Mouse (Mus musculus) layer of hippocampus, postnatal 25 days (tissue): ENCODE results near the gene Fitm2. TPM values are rescaled to one million over a fixed set of nuclear protein-coding genes. Genes with fewer than 3 reads are reported as not detected.
"Not testable (repeated sequence)": the region's sequence is repeated elsewhere in the genome, so short reads cannot be mapped to it uniquely, and the experiment has no call there.

Experiments used
- DNase-seq, 2 experiments: peaks; one replicate each; pipeline ENCODE4 v3.0.0; 2022; ENCODE audit warnings: mixed read lengths in 2 of 2, low spot score in 1 of 2; ENCODE audit errors: extremely low spot score in 1 of 2
- total RNA-seq, 2 experiments: library from RNA; stranded (reverse); gene quantifications; 2 replicates each; pipeline ENCODE4 v1.2.3; 2021

Fitm2 gene
- total RNA-seq, 2 experiments from 2014 or later: 17.6 to 20.8 TPM

DNA sequence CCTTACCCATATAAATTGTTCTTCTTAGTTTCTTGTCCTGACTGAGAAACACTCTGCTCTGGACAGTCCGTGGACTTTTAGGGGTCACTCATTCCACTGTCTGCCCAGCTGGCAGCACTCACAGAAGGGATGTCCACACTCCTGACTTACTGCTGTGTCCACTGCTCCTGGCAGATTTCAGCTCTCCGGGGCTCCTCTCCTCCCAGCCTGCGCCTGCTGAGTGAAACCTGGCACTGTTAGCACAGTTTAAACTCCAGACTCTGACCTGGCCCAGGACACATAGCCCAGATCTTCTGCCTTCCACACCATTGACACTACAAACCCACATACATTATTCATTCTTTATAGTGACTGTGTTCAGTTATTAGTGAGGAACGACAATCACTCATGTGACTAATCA, 8.4 kb downstream of the Fitm2 start:
- no peak for DNase-seq

DNA sequence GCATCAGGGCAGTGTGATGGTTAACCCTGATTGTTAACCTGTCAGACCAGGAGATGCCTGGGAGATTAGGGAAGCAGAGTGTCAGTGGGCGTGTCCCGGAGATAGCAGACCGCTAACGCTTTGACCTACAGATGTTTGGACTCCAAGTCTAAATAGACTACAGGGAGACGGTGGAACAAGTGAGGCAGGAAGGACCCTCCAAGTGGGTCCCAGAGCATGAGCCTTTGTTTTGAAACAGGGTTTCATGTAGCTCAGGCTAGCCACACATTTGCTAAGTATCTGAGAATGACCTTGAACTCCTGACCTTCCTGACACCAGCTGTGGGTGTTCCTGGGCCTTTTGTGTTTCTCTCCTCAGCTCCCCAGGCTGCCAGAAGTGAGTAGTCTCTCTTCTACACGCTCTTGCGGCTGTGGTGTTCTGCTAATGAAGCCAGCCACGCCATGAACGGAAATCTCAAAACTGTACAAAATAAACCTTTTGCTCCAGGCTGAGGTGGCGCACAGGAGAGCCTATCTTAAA, 9.1 kb downstream of the Fitm2 start:
- DNase-seq: no peak

DNA sequence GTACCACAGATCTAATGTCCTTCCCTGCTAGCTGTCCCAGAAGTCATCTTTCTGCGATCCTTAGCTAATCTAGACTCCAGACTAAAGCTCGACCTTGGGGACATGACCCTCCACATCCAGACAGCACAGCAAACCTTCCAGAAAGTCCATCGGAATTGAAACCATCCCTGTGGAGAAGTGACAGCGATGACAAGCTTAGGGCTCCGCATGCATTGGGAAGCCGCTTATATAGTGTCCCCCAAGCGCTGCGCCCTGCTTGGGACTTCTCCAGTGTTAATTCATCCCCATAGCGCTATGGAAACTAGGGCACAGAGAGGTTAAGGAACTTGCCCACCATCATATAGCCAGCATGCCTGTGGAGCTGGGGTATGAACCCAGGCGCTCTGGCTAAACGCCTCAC, 9.6 kb downstream of the Fitm2 start:
- DNase-seq: no peak

DNA sequence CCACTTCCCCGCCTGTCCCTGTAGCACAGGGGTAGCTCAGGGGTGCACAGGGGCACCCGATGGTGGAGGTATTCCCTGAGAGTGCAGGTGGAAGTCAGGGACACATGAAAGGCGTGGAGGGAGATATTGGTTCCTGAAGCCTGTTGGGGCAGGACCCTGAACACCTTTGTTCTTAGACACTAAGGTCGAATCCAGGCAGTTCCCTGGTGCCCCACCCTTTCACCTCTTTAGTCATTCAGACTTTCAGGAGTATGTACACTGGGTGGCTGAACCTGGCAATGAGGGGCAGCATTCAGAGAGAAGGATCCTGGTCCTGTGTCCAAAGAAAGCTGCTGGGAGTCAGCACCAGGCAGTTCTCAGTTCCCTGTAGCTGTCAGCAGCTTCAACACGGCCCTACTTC, 10.0 kb downstream of the Fitm2 start:
- DNase-seq: no peak

DNA sequence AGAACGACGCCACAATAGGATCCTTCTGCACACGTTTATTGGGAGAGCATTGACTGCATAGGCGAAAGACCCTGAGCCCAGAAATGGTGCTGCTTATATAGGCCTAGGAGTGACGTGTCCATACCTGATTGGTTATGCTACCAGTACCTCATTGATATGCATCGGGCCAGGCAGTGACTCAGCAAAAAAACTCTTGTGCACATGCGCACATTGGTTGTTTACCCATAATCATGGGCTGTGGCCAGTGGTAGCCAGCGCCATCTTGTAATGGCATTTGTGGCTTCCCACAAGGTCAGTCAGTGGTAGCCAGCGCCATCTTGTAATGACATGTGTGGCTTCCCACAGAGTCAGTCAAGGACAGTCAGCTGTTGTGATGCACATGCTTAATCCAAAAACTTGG, 11.1 kb downstream of the Fitm2 start:
- DNase-seq: not testable (repeated sequence)

DNA sequence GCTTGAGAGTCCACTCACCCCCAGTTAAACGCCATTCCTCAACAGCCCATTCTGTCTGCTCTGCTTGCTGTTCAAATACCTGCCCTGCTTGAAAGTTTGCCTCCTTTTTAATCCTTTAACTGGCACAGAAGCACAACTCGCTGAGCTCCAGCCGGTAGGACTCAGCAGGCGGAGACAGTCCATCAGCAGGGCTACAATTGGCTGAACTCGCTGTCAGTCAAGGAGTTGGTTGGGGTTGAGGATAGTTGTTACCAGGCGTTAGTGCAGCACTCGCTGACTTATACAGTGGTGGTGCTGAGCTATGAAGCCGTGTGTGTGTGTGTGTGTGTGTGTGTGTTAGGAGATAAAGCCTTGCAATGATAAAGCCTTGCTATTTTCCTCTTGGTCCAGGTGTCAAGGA, 11.8 kb downstream of the Fitm2 start:
- DNase-seq: no peak

DNA sequence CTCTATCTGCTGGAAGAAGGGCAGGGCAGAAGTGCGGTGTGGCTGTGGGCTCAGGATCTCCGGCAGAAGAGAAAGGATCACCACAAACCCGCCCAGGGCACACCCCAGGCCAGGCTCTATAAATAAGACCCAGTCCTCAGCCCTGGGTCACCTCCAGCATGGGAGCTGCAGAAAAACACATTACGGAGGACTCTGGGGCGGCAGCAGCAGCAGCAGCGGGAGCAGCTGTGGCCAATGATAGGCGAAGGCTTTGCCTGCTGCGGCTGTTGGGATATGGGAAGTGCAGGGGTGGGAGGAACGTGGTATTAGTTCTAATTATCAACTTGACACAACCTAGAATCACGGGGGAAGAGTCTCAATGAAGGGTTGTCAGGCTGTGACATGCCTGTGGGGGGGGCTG, 13.0 kb downstream of the Fitm2 start:
- no peak for DNase-seq

DNA sequence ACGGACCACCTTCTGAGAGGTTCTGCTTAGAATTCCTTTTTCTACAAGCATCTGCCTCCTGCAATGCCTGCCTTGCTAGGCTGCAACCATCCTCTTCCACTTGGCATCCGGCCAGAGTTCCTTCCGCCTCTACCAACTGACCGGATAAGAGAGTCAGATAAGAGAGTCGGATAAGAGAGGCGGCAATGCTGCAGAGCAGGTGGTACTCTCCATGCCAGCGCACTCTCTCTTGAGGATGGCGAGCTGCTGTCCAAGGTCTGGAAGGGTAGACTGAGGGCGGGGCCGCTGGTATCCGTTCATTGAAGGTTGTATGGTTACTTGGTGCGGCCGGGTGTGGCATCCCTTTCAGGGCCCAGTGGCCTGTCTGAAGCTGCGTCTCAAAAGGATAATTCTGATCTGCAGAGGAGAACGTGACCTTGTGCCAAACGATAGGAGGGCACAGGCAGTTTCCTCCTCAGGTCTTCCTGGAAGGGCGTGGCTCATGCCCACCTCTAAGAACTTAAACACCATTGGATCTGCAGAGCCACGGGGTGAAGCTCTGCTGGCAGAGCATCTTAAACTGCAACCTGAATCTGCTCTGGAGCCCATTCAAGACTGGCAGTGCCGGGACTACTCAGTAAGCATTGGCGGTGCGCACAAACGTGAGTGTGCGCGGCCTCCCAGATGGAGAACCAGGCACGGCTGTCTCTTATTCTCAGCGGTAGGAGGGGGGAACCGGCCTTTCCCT, 13.7 kb downstream of the Fitm2 start:
- DNase-seq: no peak

DNA sequence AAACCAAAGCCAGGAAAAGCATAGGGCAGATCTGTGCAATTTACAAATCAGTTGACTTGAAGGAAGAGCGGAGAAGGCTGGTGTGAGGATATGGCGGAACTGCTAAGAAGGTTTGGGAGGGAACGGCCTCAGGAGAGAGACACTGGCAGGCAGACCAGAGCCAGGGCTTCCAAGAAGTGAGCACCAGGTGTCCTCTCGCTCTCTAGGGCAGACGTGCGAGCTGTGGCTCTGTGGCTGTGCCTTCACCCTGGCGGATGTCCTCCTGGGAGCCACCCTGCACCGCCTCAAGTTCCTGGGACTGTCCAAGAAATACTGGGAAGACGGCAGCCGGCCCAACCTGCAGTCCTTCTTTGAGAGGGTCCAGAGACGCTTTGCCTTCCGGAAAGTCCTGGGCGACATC, 19.1 kb downstream of the Fitm2 start:
- no peak for DNase-seq

DNA sequence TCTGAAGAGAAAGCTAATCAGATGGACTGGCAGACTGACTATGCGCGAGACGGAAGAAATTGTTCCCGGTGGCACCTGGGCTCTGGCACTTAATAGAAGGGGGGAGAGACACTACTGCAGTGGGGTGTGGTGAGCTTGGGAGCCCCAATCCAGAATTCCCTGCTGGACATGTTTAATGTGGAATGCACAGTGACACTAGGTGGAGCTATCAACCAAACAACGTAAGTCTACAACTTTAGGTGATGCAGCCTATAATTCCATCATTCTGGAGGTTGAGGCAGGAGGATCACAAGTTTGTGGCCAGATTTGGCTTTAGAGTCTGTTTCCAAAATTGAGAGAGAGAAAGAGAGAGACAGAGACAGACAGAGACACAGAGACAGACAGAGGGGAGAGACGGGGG, 19.7 kb downstream of the Fitm2 start:
- no peak for DNase-seq

DNA sequence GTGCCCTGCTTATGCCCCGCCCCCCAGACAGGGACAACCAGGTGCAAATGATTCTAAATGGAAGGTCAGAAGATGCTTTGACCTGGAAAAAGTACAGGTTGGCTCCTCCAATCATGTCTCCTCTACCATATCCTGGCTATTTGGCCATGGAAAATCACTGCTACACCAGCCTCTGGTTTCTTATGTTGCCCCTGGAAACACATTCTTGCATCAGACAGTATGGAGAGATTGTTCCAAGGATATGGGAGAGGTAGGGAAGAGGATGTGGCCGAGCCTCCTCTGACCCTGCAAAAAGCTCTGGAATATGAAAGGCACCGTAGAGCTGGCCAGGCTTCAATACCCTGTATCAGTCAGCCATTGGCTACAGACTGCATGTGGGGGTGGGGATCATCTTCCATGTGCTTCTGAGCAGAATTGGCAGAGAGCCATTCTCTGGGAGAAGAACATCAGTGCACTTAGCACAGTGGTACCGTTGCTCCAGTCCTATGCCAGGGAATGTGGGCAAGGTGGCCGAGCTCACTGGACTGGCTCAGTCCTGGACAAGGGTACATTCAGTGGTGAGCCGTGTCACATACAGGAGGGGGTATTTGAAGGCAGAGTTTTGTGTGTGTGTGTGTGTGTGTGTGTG, 21.6 kb downstream of the Fitm2 start:
- peak; percentile 31 to 32 for DNase-seq

DNA sequence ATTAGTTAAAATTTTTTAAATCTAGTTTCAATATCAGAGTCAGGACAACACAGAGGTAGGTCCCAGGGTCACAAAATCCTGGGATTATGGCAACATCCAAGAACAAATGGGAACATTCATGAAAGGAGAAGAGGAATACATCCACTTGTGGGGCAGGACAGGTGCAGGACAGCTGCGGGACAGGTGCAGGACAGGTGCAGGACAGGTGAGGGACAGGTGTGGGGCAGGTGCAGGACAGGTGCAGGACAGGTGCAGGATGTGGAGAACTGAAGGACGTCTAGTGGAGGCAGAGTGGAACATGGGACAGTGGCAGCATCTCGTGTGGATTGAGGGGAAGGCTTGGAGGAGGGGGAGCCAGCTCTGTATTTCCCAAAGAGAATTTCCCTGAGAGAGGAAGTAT, 23.2 kb downstream of the Fitm2 start:
- no peak for DNase-seq

DNA sequence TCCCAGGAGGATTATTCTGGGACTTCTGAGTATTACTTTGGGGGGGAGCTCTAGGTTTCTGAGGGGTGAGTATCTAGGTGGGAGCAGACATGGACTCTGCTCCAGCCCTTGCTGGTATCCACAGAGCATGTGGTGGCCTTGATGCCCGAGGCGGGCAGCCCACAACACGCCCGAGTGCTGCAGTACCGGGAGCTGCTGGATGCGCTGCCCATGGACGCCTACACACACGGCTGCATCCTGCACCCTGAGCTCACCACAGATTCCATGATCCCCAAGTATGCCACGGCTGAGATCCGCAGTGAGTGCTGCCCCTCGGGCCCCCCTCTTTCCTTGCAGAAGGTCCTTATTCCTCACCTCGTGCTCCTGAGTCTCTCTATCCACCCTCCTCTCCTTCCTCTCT, 25.1 kb downstream of the Fitm2 start:
- no peak for DNase-seq

DNA sequence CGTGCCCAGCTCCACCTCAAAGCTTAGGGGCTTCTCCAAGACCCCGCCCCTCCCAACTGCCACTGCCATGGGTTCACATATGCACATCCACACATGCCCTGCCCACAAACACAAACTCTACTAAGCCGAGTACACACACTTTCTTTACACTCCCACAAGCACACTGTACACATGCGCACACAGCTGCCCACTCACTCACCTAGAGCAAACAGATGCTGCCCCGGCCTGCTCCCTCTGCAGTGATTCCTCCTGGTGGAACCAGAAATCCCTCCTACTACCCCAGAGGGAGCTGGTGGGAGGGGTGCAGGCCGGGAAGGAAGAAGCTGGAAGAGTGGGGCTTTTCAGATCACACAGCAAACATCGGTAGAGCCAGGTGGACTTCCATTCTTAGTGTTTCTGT, 28.4 kb downstream of the Fitm2 start:
- DNase-seq: no peak

DNA sequence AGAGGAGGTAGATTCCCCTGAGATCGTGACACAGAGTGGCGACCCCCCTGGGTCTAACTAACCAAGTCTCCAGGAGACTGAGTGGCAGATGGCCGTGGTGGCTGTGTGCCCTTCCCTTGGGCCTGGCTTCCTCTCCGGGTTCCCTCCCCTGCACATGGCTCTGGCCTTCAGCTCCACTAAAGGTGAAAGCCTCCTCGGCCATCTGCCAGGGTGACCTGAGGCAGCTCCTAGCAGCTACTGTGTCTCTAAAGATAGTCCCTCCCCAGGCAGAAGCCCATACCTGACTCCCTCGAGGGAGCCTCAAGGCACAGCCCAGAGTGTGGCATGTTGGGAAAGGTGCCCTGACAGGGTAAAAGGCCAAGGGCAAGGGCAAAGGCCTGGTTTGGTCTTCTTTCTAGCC, 28.9 kb downstream of the Fitm2 start:
- DNase-seq: no peak

DNA sequence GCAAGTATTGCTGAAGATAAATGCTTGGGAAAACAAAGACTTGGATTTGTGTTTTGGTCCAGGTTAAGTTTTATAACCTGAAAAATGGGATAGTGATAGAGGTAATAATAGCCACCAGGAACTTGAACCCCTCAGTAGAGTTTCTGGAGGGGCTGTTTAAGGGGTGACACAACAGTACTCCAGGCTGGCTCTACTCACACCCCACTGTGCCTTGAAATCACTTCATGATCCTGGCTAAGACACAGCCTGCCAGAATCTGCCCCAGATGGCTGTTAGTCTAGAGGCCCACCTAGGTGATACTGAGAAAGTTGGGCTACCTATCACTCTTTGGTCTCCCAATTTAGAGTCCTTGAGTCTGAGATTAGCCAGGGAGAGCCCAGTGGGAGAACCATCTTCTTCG, 32.9 kb downstream of the Fitm2 start:
- DNase-seq: no peak

DNA sequence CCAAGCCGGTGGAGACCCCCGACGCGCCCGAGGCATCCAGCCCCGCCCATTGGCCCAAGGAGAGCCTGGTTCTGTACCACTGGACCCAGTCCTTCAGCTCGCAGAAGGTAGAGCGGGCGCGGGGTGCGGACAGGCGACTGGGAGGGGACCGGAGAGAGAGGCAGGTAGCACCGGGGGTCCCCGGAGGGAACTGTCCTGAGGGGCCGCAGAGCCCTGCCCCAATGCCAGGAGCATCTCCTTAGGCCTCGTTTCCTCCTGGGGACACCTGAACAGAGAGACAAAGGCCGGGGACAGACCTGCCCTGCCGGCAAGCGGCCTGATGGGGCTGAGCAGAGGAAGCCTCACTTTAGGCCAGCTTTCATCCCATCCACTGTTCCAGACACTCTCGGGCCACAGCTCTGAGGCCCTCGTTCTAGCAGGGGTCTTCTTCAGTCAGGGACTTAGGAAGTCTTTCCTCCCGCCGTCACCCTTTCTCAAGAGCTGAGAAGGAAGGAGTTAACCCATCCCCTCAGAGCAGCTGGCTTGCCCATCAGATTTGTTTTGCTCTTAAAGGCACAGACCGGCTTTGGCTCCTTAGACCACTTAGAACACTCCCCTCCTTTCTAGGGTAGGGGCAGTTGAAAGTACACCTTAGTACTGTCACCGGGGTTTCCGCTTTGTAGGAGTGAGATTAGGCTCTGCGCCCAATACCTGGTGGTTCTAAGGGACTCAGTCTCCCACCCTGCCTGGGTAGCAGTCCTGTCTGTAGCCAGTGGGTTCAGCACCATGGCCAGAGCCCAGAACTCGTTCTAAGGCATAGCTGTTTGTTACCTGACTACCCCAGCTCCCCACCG, 33.6 kb downstream of the Fitm2 start:
- no peak for DNase-seq

DNA sequence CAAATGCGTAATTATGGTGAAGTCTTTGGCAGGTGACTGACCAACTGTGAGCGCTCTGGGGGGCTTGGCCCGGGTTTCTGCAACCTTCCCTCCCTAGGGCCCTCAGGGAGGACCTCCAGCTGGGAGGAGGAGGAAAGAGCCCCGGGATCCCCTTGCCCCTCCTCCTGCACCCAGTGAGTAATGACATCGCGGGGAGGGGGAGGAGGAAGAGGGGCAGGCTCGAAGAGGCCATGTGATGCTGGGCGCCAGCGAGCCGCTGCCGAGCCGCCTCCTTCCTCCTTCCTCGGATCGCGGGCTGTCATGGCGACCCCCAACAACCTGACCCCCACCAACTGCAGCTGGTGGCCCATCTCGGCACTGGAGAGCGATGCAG, 34.2 kb downstream of the Fitm2 start, which contains the start of gene Gdap1l1:
TSS of gene Gdap1l1 (plus strand) at position 231 of the 373 bp plus-strand sequence.
- peak; percentile 58 to 64 for DNase-seq

DNA sequence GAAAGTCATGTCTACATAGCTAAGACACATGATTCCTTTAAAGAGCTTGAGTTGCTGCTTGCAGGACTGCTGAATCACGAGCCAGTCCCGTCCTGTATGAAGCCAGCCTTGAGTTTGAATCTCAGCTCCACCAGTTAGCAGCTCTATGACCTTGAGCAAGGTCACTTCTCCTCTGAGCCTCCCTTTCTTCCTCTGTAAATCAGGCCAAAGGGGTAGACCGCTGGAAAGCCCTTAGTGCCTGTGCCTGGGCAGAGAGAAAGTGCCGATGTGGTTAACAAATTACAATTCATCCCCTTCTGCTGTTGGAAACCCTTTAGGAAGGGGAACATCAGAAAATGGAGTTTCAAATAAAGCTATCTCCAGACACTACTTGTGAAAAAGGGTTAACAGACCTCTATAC, 34.6 kb downstream of the Fitm2 start:
- DNase-seq: no peak

DNA sequence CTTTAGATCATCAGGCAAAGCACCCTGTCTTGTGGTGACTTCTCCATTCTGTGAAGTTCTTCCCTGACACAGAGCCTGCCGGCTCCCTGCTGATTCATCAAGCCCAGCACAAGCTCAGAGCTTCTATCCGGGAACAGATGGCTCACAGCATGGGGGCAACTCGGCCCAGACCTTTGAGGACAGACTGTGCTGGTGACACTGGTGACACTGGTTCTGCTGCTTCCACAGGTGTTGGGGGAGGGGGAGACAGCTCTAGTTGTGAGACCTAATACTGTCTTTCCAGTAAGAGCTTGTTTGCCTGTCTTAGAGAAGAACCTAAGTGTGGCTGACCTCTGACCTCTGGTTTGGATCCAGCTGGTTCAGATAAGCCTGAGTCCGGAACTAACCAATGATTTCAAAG, 38.5 kb downstream of the Fitm2 start:
- DNase-seq: no peak

DNA sequence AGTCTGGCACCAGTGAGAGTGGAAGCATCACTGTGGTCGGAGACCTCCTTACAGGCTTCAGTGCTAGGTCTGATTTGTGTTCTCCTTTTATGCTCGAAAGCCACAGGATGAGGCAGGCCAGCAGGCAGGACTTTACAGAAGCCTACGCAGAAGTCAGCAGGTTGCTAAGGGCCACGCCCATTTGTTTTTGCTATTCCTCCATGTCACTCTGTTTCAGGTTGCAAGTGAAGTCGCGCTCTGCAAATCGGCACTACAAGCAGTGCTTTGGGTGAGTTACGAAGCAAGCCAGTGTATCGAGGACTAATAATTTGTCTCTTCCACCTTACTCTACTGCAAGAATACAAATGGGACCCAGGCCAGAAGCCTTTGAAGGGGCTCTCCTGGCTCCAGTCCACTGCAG, 41.1 kb downstream of the Fitm2 start:
- no peak for DNase-seq
